Mouse (Mus musculus) limb, embryonic 11.5 days (tissue): ENCODE data around the gene Gck. TPM values are rescaled to one million over a fixed set of nuclear protein-coding genes. Genes with fewer than 3 reads are reported as not detected.
A peak's percentile ranks its signal among the peaks of the same experiment; 100 is the strongest.

Source experiments
- ATAC-seq: fragments of 200-750 bp; cut with Nextera tagmentation; 2 replicates; pipeline ENCODE4 v1.8.0; 2017; ENCODE audit warnings: low read depth; ENCODE audit not compliant: insufficient number of reproducible peaks, low FRiP score, low TSS enrichment
- DNase-seq: peaks from one replicate; pipeline ENCODE4 v3.0.0-alpha.2; 2015; ENCODE audit warnings: low spot score
- H3K27ac ChIP-seq: fragments of 300-500 bp; sonication (generic); replicated peaks from 2 replicates; pipeline ENCODE4 v1.5.1; 2014; ENCODE audit warnings: low read depth, mild to moderate bottlenecking, low read length
- H3K27me3 ChIP-seq: fragments of 300-500 bp; sonication (generic); 2 replicates; pipeline ENCODE4 v1.6.1; 2014; ENCODE audit warnings: mild to moderate bottlenecking, low read length, mixed read lengths; ENCODE audit not compliant: control insufficient read depth, insufficient read depth
- H3K36me3 ChIP-seq: fragments of 300-500 bp; sonication (generic); 2 replicates; pipeline ENCODE4 v1.6.1; 2014; ENCODE audit warnings: mild to moderate bottlenecking, low read length, moderate library complexity, mixed read lengths; ENCODE audit not compliant: control insufficient read depth, insufficient read depth
- H3K4me1 ChIP-seq: fragments of 300-500 bp; sonication (generic); 2 replicates; pipeline ENCODE4 v1.6.1; 2014; ENCODE audit warnings: low read length, mixed read lengths; ENCODE audit not compliant: control insufficient read depth, insufficient read depth
- H3K4me2 ChIP-seq: fragments of 300-500 bp; sonication (generic); 2 replicates; pipeline ENCODE4 v1.6.1; 2014; ENCODE audit warnings: low read depth, mild to moderate bottlenecking, moderate library complexity; ENCODE audit not compliant: severe bottlenecking
- H3K4me3 ChIP-seq: fragments of 300-500 bp; sonication (generic); 2 replicates; pipeline ENCODE4 v1.5.1; 2014; ENCODE audit warnings: low read depth, low read length
- H3K9ac ChIP-seq: fragments of 300-500 bp; sonication (generic); 2 replicates; pipeline ENCODE4 v1.6.1; 2014; ENCODE audit warnings: mild to moderate bottlenecking, low read length
- H3K9me3 ChIP-seq: fragments of 300-500 bp; sonication (generic); 2 replicates; pipeline ENCODE4 v1.6.1; 2016; ENCODE audit warnings: low read length; ENCODE audit not compliant: control insufficient read depth
- WGBS: fragments of 180-500 bp; shearing (Covaris S2); extraction: QIAGEN DNeasy Blood & Tissue Kit; methylation state at CpG from one replicate; pipeline ENCODE4 v1.1.7; 2014; 5-methylcytosine and 5-hydroxymethylcytosine counted together
- polyA plus RNA-seq: library from polyadenylated mRNA; unstranded; fragments of >200 nt; fragmentation: Nextera tagmentation; extraction: Ambion mirVana; gene quantifications from 2 replicates; pipeline ENCODE4 v1.2.1, GENCODE M21; 2014

Gck gene
- polyA plus RNA-seq, 1 experiment from 2014 or later: 0.41 TPM

DNA sequence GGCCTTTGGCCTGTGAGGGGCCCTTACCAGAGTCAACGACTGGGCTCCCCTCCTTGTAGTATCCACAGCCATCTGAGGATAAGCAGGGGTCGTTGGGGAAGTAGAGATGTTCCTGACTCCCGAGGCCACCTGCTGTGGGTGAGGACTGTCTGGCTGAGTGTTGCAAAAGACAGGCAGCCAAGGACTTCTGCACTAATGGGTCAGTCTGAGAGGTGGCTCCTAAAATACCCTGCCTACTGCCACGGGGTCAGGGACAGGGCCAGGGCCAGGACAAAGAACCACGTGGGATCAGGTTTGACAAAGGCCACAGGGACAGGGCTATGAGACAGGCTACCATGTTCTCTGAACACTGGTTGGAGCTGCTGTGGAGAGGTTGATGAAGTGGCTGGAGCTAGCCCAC, 34.9 kb downstream of the Gck start:
- Histone ChIP-seq H3K9ac (no peak overlapping the region), H3K27ac (no peak overlapping the region), H3K9me3 (no peaks in the 10 kb centered on the region), H3K4me3 (no peak overlapping the region), H3K4me1 (no peaks in the 10 kb centered on the region), H3K4me2 (no peak overlapping the region), H3K27me3 (no peaks in the 10 kb centered on the region), H3K36me3 (no peaks in the 10 kb centered on the region)
- DNase-seq: no peak
- no peak for ATAC-seq
- WGBS: 54% methylated on average over 5 of the region's 5 CpGs

DNA sequence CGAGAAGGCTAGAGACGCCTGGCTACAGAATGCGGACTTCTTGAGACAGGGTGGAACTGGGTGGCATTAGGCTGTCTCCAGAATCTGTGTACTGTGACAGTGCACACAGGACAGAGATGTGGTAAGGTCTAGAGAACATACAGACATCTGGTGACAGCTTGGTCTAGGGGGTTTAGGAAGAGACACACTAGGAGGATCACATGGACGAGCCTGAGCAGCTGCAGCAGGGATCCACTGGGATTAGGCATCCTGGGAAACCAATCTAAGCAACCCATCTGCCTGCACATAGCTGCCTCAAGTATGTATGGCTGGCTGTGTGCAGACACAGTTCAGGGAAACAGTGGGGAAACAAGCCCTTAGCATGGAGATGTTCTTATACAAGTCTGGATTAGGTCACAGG, 35.9 kb downstream of the Gck start:
- 75% methylated on average over 4 of the region's 4 CpGs for WGBS
- H3K36me3 ChIP-seq: no peaks in the 10 kb centered on the region
- no peaks in the 10 kb centered on the region for H3K4me1 ChIP-seq
- no peak overlapping the region for H3K27ac ChIP-seq
- ATAC-seq (no peak), DNase-seq (no peak)
- no peaks in the 10 kb centered on the region for H3K9me3 ChIP-seq
- no peak overlapping the region for H3K4me3 ChIP-seq
- H3K4me2 ChIP-seq: no peak overlapping the region
- H3K27me3 ChIP-seq: no peaks in the 10 kb centered on the region
- H3K9ac ChIP-seq: no peak overlapping the region

DNA sequence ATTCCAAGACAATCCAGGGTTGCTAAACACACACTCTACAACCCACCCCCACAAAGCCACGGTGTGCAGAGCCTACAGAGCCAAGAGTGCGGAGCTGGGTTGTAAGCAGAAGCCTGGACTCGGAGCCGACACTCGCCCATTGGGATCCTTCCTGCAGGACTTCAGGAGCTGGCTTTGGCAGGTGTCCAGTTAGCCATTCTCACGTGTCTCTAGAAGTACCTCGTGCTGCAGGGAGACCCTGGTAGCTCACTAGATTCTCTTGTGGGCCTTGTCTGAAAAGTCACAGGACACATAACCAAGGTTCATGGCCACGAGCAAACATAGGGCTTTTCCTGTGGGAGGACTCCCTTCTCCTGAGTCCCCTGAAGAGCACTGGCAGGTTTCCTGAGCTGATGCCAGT, 36.6 kb downstream of the Gck start:
- WGBS: 76% methylated on average over 8 of the region's 8 CpGs
- Histone ChIP-seq H3K27ac (no peak overlapping the region), H3K9ac (no peak overlapping the region), H3K36me3 (no peaks in the 10 kb centered on the region), H3K9me3 (no peaks in the 10 kb centered on the region), H3K4me1 (no peaks in the 10 kb centered on the region), H3K4me2 (no peak overlapping the region), H3K4me3 (no peak overlapping the region), H3K27me3 (no peaks in the 10 kb centered on the region)
- ATAC-seq: no peak
- no peak for DNase-seq

DNA sequence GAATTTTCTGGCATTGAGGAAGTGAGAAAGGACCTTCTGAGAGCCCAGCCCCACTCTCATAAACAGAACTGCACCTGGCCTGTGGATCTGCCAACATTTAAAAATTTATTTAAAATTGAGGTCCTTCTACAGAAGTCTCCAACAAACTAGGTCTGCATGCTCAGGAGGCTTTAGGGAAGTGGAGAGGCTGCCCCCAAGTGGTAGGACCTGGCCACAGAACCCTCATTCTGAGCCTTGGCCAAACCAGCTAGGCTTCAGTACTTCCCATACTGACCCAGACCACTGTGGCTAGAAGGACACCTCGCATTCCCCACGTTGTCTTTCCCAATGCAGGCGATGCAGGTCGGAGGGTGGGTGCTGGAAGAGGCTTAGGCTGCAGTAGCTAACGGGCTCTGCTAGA, 37.2 kb downstream of the Gck start:
- Histone ChIP-seq H3K27me3 (no peaks in the 10 kb centered on the region), H3K9ac (no peak overlapping the region), H3K4me2 (no peak overlapping the region), H3K4me3 (no peak overlapping the region), H3K9me3 (no peaks in the 10 kb centered on the region), H3K4me1 (no peaks in the 10 kb centered on the region), H3K36me3 (no peaks in the 10 kb centered on the region), H3K27ac (no peak overlapping the region)
- WGBS: 35% methylated on average over 5 of the region's 5 CpGs
- ATAC-seq: no peak
- DNase-seq: peak; percentile 65

DNA sequence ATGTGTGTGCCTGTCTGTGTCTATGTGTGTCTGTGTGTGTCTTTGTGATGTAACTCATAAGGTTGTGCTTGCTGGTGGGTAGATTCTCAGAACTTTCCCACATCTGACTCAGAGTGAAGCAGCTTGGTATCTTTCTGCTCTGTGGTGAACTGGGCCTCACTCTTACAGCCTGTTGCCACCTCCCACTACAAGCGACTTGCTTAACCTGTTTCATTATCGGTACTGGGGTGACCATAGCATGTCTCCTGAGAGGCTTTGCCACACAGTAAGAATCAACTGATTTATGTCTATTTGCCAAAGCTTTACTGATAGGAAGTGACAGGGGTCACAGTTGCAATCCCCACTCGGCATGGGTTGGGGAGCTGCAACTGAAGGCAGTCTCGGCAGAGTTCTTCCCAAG, 41.2 kb downstream of the Gck start:
- no peak overlapping the region for H3K4me3 ChIP-seq
- WGBS: 72% methylated on average over 4 of the region's 4 CpGs
- no peaks in the 10 kb centered on the region for H3K36me3 ChIP-seq
- H3K4me1 ChIP-seq: no peaks in the 10 kb centered on the region
- DNase-seq (no peak), ATAC-seq (no peak)
- H3K27ac ChIP-seq: no peak overlapping the region
- H3K27me3 ChIP-seq: no peaks in the 10 kb centered on the region
- H3K9ac ChIP-seq: no peak overlapping the region
- no peak overlapping the region; the same call in 1 of the 2 replicates for H3K4me2 ChIP-seq
- H3K9me3 ChIP-seq: no peaks in the 10 kb centered on the region

DNA sequence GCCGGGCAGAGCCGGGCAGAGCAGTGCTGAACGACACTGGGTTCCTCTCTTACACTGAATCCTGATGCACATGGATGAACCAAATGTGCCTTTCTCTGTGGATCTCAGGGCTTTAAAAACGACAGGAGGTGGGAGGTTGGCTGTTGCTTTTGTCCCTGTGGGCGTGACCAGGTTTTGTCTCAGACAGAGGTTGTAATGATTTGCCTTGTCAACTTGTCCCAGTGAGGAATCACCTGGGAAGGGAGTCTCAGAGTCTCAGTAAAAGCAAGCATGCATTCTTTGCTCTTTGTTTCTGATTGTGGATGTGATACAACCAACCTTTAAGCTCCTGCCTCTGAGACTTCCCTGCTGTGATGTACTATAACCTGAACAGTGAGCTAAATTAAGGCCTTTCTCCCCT, 42.8 kb downstream of the Gck start:
- Histone ChIP-seq H3K4me1 (0 out of 2 replicates have a peak, but pooled peaks cover 2% of the 10 kb centered on the region), H3K4me2 (no peak overlapping the region), H3K27ac (no peak overlapping the region), H3K9ac (no peak overlapping the region), H3K27me3 (no peaks in the 10 kb centered on the region), H3K36me3 (no peaks in the 10 kb centered on the region), H3K4me3 (no peak overlapping the region), H3K9me3 (no peaks in the 10 kb centered on the region)
- 58% methylated on average over 5 of the region's 5 CpGs for WGBS
- no peak for ATAC-seq
- DNase-seq: no peak

DNA sequence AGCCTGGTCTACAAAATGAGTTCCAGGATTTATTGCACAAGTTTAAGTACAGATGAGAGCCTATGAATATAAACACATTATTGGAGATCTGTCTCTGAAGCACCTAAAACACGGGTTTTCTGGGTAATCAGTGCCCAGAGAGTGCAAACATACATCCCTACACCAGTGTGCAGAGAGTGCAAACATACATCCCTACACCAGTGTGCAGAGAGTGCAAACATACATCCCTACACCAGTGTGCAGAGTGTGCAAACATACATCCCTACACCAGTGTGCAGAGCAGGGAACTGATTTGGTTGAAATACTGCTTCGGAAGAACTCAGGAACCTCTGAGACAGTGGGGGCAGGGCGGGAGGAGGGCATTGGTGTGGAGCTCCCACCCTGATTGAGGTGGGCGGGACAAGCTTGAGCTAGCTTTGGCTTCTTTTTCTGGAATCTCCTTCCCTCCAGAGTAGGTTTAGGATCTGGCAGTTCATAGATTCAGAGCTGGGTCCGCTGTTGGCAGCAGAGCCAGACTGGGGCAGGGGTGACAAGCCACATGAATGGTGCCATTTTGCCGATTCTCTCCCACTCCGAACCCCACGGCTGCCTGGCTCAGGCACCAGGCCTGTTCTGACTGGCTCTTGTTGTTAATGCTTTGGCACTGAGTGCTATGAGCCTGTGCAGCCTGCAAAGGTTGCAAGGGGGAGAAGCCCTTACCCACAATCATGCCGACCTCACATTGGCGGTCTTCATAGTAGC, 43.9 kb downstream of the Gck start:
- peaks cover 6% of the 10 kb centered on the region for H3K27me3 ChIP-seq
- ATAC-seq (no peak), DNase-seq (no peak)
- H3K36me3 ChIP-seq: no peaks in the 10 kb centered on the region
- H3K4me2 ChIP-seq: no peak overlapping the region
- peaks cover 6% of the 10 kb centered on the region for H3K4me1 ChIP-seq
- H3K9ac ChIP-seq: no peak overlapping the region
- H3K9me3 ChIP-seq: no peaks in the 10 kb centered on the region
- 89% methylated on average over 10 of the region's 10 CpGs for WGBS
- no peak overlapping the region for H3K4me3 ChIP-seq
- H3K27ac ChIP-seq: no peak overlapping the region

DNA sequence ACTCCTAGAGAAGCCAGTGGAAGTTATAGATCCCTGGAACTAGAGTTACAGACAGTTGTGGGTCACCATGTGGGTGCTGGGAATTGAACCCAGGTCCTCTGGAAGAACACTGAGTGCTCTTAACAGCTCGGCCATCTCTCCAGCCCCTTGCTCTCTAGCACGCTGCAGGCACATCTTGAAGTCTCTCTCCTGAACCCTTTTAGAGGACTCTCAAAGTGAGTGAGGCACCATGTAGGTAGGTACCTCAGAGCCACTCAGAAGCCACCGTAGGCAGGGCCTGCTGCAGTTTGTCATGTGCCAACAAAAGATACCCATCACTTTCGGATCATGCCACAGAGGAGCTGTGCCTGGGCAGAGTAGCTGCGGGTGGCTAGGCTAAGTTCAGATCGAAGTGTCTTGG, 45.0 kb downstream of the Gck start:
- Histone ChIP-seq H3K27ac (no peak overlapping the region), H3K4me1 (peaks cover 6% of the 10 kb centered on the region), H3K36me3 (no peaks in the 10 kb centered on the region), H3K9ac (no peak overlapping the region), H3K9me3 (no peaks in the 10 kb centered on the region), H3K4me2 (no peak overlapping the region), H3K4me3 (no peak overlapping the region), H3K27me3 (peaks cover 8% of the 10 kb centered on the region)
- DNase-seq: no peak
- WGBS: 88% methylated on average over 6 of the region's 6 CpGs
- ATAC-seq: no peak

DNA sequence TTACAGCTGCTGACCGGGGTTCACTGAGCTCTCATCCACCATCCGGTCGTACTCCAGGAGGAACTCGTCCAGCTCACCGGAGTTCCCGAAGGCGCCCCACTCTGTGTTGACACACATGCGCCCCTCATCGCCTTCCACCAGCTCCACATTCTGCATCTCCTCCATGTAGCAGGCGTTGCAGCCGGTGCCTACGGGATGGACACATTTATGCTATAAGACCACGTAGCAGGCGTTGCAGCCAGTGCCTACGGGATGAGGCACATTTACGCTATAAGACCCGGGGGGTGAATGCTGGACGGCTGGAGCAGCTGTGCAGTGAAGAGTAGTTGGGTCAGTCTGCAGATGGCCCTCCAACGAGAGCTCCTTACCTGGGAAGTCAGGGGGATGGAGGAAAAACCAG, 45.5 kb downstream of the Gck start:
- no peak for ATAC-seq
- H3K9ac ChIP-seq: no peak overlapping the region
- whole genome bisulfite sequencing: 89% methylated on average over 19 of the region's 19 CpGs
- no peak for DNase-seq
- no peak overlapping the region for H3K4me2 ChIP-seq
- no peaks in the 10 kb centered on the region for H3K36me3 ChIP-seq
- peaks cover 6% of the 10 kb centered on the region for H3K4me1 ChIP-seq
- no peak overlapping the region for H3K27ac ChIP-seq
- peaks cover 8% of the 10 kb centered on the region for H3K27me3 ChIP-seq
- H3K9me3 ChIP-seq: no peaks in the 10 kb centered on the region
- H3K4me3 ChIP-seq: no peak overlapping the region
